Mouse (Mus musculus) v-Abl transformed pro-B cells (cell line): ENCODE measurements around the gene Cep85l.

Experiments used
- in situ Hi-C, 2 experiments: fragments of 400-800 bp; cut with MboI; formaldehyde crosslinking; loops; one replicate each; pipeline ENCODE4 v1.15.1; 2025; ENCODE audit not compliant: unreplicated experiment in 2 of 2

The Cep85l gene

DNA sequence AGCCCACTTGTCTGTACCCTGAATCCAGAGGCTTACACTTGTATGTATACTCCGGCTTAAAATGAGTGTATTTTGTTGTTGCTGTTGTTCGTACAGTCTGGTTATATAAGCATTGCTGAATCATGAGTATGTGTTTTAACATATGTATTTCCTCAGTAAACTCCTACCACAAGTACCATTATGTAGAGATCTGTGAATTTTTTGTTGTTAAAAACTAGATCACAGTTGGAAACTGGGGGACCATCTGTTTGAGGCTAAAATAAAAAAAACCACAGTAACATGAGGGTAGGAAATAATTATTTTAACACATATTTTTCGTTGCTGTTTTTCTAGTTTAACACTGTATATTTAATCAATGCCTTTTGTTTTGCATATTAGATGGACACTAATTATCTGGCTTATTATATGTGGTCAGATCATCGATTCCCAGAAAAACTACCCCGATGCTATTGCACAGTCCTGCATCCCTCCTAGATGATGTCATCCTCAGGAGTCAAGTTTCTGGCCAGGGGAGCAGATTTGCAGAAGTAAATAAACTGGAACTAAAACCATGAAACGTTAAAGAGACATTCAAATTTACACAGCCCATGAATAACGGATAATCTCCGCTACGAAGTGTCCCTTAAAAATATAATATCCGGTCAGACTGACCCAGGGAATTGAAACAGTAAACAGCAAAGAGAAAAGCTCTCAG, 18.2 kb upstream of the Cep85l start:
- in situ Hi-C loops: no loop called here

DNA sequence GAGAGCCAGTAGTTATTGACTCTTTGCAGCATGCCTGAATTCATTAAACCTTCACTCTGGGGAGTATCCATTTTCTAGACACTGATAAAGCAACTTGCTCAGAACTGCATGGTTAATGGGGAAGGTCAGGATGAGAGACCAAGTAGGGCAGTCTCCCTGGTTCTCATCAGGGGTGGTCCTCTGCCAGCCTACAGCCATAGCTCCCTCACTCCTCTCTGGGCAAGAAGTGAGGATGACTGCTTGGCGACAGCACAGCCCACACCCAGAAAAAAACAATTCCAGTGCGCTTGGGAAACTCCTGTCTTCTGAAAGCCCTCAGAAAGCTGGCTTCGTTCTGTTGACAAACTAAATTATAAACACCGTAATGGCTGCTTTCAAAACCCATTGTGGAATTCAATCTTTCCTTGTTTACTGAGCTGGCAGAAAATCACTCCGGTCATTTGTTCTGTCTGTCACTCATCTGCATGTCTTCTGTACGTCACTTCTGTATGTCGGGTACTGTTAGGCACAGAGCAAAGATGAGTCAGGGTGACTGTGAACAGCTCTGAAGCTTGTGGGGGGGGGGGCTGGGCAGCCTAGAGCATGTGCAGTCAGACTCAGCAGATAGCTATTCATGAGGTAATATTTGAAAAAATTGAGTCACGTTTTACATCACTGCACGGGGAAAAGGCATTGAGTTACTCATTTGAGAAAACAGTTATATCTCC, 15.3 kb upstream of the Cep85l start:
- in situ Hi-C loops: no loop called here

DNA sequence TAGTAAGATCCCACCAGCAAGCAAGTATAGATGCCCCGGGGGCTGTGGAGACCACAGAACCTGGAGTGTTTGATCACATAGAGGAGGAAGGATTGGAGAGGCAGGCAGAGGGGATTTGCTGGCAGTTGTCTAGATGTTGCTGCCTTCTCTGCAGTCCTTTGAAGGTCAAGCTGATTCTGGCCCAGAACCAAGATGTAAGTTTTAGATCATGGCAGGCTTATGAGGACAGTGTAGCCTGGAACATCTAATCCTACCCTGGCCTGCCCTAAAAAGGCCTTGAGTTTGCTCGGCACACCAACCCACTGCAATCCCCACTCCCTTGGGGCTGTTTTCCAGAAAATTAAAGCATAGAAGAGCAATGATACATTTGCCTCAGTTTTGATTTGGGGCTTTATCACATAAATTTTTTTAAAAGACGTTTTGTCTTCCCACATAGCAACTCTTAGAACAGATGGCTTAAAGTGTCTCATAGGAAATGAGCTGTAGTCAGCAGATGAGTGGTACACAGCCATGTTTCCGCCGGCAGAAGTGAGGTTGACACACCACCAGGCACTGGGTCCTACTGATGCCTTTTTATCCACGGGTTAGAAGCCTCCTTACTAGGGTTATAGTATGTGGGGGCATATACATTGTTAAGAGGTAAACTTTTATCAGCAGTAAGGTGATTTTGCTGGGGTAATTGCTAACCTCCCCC, 8.6 kb upstream of the Cep85l start:
- in situ Hi-C loops: no loop called here

DNA sequence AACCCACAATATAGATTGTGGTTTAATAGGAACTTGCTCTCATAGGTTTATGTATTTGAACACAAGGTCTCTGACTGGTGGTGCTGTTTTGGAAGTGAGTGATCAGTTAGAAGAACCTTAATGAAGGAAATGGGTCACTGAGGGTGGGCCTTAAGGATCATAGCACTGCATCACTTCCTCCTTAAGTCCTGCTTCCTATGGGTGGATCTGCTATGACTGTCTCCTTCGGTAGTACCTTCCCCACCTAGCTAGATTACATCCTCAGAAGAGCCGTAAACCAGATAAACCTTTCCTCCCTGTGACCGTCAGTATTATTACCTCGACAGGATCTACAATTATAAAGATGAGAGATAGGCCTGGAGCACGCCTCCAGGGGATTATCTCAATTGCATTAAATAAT, 5.7 kb upstream of the Cep85l start:
- in situ Hi-C loops: no loop called here

DNA sequence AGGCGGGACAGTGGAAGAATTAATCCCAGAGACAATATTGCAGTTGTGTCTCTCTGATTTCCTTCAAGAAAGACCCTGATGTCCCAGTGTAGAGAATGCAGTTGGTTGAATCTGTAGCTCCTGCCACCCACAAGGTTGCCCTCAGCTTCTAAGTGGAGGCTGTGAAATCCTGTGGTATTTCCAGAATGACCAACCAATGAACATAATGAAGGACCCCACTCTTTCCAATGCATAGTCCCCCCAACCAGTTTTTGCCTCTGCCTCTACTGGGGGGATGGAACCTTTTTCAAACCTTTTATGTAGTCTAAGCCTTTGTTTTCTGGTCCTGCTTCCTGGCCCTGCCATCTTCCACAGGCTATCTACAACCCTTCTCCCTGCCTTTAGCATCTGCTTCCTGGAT, 5.1 kb upstream of the Cep85l start:
- in situ Hi-C loops: no loop called here

DNA sequence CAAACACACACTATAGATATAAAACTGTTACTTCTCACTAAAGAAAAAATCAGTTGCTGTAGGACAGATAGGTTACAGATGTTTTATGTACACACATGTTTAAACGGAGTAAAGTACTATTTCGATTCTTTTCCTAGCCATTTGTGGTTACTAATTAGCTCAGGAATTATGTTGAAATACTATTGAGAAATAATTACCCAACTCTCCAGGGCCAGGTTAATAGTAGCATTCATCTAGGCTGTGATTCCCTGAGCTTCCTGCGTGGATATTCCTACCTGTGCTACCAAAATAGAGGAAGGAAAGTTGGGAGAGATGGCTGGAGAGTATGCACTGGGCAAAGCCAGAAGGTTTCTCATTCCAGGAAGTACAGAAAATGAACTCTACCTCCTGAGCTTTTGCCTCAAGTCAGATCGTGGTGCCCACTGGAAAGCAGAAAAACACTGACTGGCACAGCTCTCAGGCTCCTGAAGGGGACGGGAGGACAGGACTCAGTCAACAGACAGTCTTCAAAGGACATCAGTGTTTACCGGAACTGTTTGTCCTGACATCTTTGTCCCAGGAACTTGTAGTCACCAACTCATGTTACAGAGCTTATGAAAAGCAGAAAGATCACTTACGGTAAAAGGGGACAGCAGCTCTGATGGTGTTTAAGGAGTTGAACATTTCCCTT, 3.1 kb upstream of the Cep85l start:
- in situ Hi-C loops: no loop called here

DNA sequence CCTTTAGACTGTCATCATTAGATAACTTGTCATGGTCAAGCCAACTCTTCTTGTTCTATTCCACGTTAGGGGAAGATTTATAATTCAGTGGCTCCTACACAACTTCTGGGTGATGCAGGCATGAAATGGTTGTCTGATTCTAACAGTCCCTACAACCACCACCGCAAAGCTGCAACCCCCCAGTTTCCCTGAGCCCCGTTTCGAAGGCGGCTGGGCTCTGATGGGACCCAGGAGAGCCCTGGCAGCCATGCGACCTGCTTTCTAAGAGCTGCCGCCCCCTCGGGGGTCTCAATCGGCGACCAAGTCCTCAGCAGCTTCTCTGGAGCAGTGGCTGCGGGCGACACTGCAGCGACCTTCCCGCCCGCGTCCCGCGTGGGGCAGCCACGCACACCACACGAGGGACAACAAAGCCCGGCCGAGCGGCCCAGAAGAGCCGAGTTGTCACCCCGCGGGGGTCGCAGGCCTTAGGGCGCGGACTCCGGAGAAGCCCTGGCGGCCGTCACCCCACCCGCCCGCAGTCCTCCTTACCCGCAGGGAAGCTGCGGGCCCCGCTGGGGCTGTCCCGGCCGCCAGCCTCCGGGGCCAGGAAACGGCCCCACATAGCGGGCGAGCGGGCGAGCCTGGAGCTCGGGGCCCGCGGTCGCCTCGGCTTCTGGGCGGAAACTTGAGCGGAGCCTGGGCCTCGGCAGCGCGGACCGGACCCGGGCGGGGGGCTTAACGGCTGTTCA, 602 bp downstream of the Cep85l start:
- in situ Hi-C loops: loop anchor here in 1 of 2 experiments (10.0 kb wide), 1 partner anchor 236 kb away; no protein-coding TSS in a partner anchor

DNA sequence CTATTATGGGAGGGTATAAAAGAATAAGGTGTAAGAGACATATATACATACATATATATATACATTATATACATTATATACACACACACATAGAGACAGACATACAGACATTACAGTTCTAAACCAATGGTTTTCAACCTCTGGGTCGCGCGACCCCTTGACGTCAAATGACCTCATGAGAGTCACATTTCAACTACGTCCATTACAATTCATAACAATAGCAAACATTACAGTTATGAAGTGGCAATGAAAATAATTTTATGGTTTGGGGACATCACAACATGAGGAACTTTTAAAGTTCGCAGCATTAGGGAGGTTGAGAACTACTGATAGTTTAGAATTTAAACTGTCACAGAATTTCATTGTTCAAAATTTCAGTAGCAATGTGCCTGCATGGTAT, 1.5 kb downstream of the Cep85l start:
- in situ Hi-C loops: loop anchor here in 1 of 2 experiments (10.0 kb wide), 1 partner anchor 237 kb away; no protein-coding TSS in a partner anchor

DNA sequence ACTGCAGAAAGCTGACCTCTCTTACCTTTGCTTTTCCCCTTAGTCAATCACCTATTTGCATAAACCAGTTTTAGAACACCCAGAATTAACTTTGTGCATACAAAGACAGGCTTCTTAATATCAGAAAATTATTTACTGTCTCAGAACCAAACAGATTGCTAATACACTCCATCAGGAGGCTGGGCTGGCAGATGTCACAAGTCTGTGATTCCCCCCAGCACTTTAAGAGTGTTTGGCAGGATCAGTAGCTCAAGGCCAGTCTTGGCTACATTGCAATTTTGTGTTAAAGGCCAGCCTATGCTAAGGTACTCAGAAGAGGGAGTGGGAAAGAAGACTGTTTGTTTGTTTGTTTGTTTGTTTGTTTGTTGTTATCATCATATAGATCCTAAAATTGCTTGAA, 2.7 kb downstream of the Cep85l start:
- in situ Hi-C loops: loop anchor here in 1 of 2 experiments (10.0 kb wide), 1 partner anchor 238 kb away; no protein-coding TSS in a partner anchor

DNA sequence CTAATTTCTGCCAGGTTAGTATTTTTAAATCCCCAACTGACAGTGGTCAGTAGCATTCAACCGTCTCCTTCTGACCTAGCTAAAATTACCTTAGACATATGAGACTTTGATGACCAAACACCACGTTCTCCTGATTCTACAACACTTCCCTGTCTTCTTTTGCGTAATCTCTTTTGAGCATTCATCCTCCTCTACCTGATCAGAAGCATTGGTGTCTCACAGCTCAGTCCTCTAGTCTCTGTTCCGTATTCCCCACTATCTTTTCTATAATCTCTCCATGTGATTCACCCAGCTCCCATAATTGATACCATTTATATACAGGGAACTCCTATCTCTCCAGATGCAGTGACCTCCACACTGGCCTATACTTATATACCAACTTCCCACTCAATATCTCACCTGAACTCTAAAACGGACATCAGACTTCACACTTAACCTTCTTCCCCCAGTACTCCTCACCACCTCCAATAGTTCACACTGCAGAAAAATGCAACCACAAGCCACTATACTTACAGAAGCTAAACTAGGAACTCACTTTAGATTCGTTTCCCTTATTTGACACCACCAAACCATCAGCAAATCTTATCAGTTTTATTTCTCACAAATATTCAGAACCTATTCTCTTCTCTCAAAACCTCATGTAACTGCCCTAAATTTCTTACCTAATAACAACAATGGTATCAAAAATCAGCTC, 5.7 kb downstream of the Cep85l start:
- in situ Hi-C loops: loop anchor here in 1 of 2 experiments (10.0 kb wide), 1 partner anchor 241 kb away; no protein-coding TSS in a partner anchor

DNA sequence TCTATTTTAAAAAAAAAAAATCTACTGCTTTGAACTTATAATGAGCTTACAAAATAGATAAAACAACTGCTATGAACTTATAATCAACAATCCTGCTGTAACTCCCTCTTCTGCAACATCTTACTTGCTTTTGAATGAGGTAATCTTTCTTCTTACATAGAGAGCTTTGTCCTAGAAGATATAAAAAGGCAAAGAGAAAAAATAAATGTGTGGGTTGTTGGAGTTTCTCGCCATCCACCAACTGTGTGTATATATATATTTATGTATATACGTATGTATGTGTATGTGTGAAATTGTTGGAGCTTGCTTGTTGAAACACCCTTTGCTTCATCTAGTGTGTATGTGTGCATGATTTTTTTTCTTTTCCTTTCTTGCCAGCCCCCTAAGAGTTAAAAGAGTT, 12.5 kb downstream of the Cep85l start:
- in situ Hi-C loops: no loop called here

DNA sequence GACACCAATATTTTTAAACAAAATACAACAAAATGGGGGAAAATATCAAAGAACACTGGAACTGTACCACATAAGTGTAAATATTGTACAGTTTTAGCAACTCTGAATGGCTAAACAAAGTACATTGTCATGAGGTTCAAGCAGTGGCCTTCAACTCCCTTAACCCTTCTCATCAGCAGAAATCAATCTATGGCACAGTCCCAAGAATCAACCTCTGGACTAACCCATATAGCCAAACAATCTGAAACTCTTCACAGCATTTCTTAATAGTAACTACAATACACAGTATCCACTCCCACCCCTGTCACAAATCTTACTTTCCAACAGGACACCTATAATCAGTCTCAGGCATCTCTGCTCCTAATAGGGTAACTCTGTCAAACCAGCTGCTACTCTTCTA, 15.4 kb downstream of the Cep85l start:
- in situ Hi-C loops: no loop called here

DNA sequence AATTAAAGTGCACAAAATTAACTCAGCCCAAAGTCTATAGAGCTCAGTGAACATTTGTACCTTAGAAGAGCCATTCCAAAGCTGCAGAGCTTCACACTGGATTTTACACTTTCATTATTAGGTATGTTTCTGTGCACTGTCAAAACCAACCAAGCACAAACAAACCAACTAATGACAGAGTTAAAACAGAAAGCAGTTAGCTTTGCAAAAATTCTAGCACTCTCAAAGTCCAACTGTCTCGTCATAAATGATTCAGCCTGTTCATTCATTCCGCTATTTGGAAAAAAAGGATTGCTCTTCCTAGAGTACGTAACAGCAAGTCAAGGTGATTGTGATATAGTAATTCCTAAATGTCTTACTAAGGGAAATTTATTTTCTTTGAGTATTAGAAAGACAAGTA, 20.7 kb downstream of the Cep85l start:
- in situ Hi-C loops: no loop called here

DNA sequence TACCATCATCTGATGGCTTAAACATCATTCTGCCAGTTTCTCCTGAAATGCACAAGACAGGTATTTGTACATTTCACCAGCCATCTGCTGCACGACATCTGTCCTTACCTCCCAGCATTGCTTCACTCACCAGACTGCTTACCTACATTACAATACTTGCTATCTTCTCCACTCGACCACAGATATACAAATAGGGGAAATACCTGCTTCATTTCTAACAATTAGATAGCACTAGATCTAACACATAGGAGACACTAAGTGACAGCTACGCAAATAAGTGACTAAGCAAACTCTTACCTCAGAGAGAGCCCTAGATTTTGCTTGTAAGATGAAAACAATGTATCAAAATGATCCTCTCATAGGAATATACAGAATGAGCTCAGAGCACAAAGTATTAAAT, 26.1 kb downstream of the Cep85l start:
- in situ Hi-C loops: loop anchor here in 1 of 2 experiments (5.0 kb wide), 1 partner anchor 254 kb away; no protein-coding TSS in a partner anchor

DNA sequence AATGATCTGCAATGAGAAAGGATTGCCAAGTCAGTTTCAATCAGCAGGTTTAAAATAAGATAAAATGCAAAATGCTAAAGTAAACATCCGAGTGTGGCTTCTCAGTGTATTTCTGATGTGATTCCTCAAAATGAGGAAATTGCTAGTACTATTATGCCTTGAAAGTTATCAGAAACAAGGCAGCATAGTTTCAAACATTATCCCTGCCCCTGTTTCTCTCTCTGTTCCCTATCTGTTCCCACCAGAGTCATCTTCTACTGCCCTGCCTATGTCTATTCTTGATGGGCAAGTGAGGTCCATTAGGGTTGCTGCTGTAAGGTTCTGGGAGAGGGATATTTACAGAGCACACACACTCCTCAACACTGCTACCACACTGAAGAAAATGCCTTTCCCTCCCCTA, 30.5 kb downstream of the Cep85l start:
- in situ Hi-C loops: loop anchor here (5.0 to 25.0 kb wide), 7 partner anchors 158 to 1564 kb away; partner anchors contain the start of gene Nus1 (in 1 of the 2)

DNA sequence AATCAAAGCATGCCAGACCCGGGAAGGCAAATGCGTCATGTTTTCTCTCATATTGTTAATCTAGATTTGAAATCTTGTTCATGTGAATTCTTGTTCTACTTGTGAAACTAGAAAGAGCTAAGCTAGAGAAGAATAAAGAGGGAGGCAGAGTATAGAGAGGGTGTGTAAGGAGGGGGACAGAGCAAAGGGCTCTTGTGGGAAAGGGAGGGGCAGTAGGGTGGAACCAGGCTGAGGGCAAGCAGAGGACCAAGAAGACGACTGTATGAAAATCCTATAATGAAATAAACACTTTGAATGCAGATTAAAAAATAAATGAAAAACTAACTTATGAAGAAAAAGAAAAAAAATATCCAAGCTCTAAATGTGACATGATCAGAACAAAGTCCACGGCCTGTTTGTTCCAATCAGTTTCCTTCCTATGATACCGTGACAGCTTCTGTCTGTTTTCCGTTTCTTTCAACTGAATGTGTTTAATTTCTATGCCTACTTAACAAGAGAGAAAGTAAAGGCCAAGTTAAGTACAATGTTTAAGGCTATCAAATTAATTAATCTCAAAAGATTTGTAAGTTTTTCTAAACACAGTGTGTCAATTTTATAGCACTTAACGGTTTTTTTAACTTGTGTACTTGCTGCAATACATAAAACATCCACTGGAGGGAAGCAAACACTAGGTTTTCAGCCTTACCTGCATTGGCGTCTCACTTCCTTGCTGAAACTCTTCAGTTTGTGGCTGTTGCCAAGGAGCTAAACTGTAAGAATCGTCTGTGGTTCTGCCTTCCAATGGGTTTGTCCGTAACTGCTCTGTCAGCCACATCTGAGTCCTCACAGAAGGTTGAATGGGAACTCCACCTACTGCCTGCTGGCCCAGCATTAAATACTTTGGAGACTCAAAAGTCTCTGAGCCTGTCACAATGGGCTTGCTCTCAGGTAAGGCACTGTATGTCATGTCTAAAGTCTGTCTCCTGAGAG, 31.7 kb downstream of the Cep85l start:
- in situ Hi-C loops: loop anchor here (5.0 to 25.0 kb wide), 7 partner anchors 159 to 1563 kb away; partner anchors contain the start of gene Nus1 (in 1 of the 2)

DNA sequence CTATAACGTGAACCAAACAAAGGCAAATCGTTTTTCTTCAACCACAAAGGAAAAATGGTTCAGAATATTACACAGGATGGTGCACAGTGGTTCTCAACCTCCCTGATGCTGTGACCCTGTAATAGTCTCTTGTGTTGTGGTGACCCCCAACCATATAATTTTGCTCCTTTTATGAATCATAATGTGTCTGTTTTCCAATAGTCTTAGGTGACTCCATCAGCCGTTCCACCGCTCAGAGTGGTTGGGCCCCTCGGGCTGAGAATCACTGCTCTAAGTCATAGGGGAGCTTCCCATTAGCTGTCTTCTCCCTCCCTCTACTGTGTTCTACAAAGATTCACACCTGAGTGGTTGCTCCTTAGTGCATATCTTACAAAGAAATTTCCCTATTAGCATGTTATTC, 32.8 kb downstream of the Cep85l start:
- in situ Hi-C loops: loop anchor here (5.0 to 25.0 kb wide), 7 partner anchors 160 to 1562 kb away; partner anchors contain the start of gene Nus1 (in 1 of the 2)

DNA sequence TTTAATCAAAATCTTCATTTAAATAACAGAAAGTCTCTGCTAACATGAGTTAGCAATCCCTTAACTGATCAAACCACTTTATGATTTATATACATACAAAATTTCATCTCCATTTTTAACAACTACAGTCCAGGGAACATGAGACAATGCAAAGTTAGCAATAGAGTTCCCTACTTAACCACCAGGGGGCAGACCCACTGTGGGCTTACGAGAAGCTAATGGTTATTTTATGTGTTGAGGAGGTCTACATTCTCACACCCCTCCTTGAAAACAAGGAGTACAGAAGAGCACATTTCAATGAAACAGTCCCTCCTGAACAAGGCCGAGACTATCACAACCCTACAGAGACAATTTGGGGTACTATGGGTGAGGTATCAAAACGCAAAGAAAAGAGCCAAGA, 33.2 kb downstream of the Cep85l start:
- in situ Hi-C loops: loop anchor here (5.0 to 25.0 kb wide), 7 partner anchors 161 to 1562 kb away; partner anchors contain the start of gene Nus1 (in 1 of the 2)
